Mouse (Mus musculus) testis, adult 2 months (tissue): ENCODE measurements around the gene Tmem8b. TPM values are rescaled to one million over a fixed set of nuclear protein-coding genes. Genes with fewer than 3 reads are reported as not detected.

Source experiments
- H3K27ac ChIP-seq: fragments of 200-500 bp; 2 replicates; pipeline ENCODE4 v1.5.1; 2012; ENCODE audit warnings: low read depth, low read length; ENCODE audit not compliant: control insufficient read depth, insufficient read depth
- H3K27me3 ChIP-seq: fragments of 200-500 bp; 2 replicates; pipeline ENCODE4 v1.6.1; 2012; ENCODE audit warnings: mild to moderate bottlenecking, low read length, moderate library complexity; ENCODE audit not compliant: control insufficient read depth, insufficient read depth
- H3K36me3 ChIP-seq: fragments of 200-500 bp; 2 replicates; pipeline ENCODE4 v1.6.1; 2012; ENCODE audit warnings: mild to moderate bottlenecking, low read length; ENCODE audit not compliant: control insufficient read depth, insufficient read depth
- H3K4me1 ChIP-seq: fragments of 200-500 bp; 2 replicates; pipeline ENCODE4 v1.6.1; 2012; ENCODE audit warnings: low read length; ENCODE audit not compliant: control insufficient read depth, insufficient read depth
- H3K4me3 ChIP-seq: fragments of 200-500 bp; 2 replicates; pipeline ENCODE4 v1.5.1; 2012; ENCODE audit warnings: low read depth, mild to moderate bottlenecking, low read length, moderate library complexity, mixed read lengths; ENCODE audit not compliant: control insufficient read depth
- CTCF ChIP-seq: fragments of 200-500 bp; IDR thresholded peaks from 2 replicates; pipeline ENCODE4 v1.5.1; 2012; ENCODE audit warnings: low read depth, mild to moderate bottlenecking, inconsistent platforms, low read length, moderate library complexity; ENCODE audit not compliant: control insufficient read depth, insufficient read depth, insufficient replicate concordance
- POLR2A ChIP-seq: fragments of 200-500 bp; IDR thresholded peaks from 2 replicates; pipeline ENCODE4 v1.6.1; 2012; ENCODE audit warnings: low read depth, mild to moderate bottlenecking, inconsistent platforms, low read length, moderate library complexity; ENCODE audit not compliant: control insufficient read depth
- polyA plus RNA-seq: library from polyadenylated mRNA; depleted of rRNA; stranded (reverse); fragments of >200 nt; gene quantifications from 2 replicates; pipeline ENCODE4 v1.2.3, GENCODE M21; 2012; rRNA removed

Tmem8b gene
- polyA plus RNA-seq, 1 experiment, result 59.7 TPM

GRCm38 (mm10) chr4:43738989-43739674, 70.4 kb downstream of the Tmem8b start:
- peak overlapping the region; percentile 27; the same call in 1 of the 2 replicates for H3K27ac ChIP-seq
- no peaks in the 10 kb centered on the region for H3K36me3 ChIP-seq
- TF ChIP-seq CTCF, result no peak
- no peak for TF ChIP-seq POLR2A
- no peaks in the 10 kb centered on the region for H3K27me3 ChIP-seq
- H3K4me3 ChIP-seq, result peak overlapping the region; percentile 69
- peaks cover 3% of the 10 kb centered on the region for H3K4me1 ChIP-seq

GRCm38 (mm10) chr4:43741526-43741925, 72.8 kb downstream of the Tmem8b start:
- TF ChIP-seq CTCF (no peak), POLR2A (no peak)
- Histone ChIP-seq H3K4me1 (peaks cover 3% of the 10 kb centered on the region), H3K4me3 (no peak overlapping the region), H3K36me3 (no peaks in the 10 kb centered on the region), H3K27ac (no peak overlapping the region), H3K27me3 (no peaks in the 10 kb centered on the region)

Other genes with a start within 250 kb of the Tmem8b start
- gene Fam166b, start 239.8 kb upstream of the Tmem8b start, polyA plus RNA-seq, result 1.6 and 2.2 TPM in 2 replicates
- gene Tesk1, start 227.0 kb upstream of the Tmem8b start, polyA plus RNA-seq, result 935 and 983 TPM in 2 replicates
- 0.34 and 0.63 TPM in 2 replicates for gene Cd72, start 214.3 kb upstream of the Tmem8b start, polyA plus RNA-seq
- gene Sit1, start 185.2 kb upstream of the Tmem8b start, polyA plus RNA-seq, result not detected in 2 replicates
- gene Ccdc107, start 176.1 kb upstream of the Tmem8b start, polyA plus RNA-seq, result 33.5 and 46.6 TPM in 2 replicates
- 26.6 and 27.3 TPM in 2 replicates for gene Arhgef39, start 169.3 kb upstream of the Tmem8b start, polyA plus RNA-seq
- 0.07 and 0.38 TPM in 2 replicates for gene Car9, start 162.0 kb upstream of the Tmem8b start, polyA plus RNA-seq
- gene Tpm2, start 145.2 kb upstream of the Tmem8b start, polyA plus RNA-seq, result 6.0 and 22.9 TPM in 2 replicates
- gene Creb3, start 106.6 kb upstream of the Tmem8b start, polyA plus RNA-seq, result 27.9 and 35.0 TPM in 2 replicates
- 44.9 and 51.8 TPM in 2 replicates for gene Tln1, start 106.3 kb upstream of the Tmem8b start, polyA plus RNA-seq
- gene Rgp1, start 90.3 kb upstream of the Tmem8b start, polyA plus RNA-seq, result 36.8 and 37.6 TPM in 2 replicates
- gene Gba2, start 90.1 kb upstream of the Tmem8b start, polyA plus RNA-seq, result 61.0 and 65.0 TPM in 2 replicates
- gene Msmp, start 84.5 kb upstream of the Tmem8b start, polyA plus RNA-seq, result 0.83 and 1.1 TPM in 2 replicates
- 2.6 and 4.0 TPM in 2 replicates for gene Npr2, start 37.0 kb upstream of the Tmem8b start, polyA plus RNA-seq
- gene Spag8, start 15.4 kb upstream of the Tmem8b start, polyA plus RNA-seq, result 112 and 124 TPM in 2 replicates
- 11.6 and 14.3 TPM in 2 replicates for gene Hint2, start 12.5 kb upstream of the Tmem8b start, polyA plus RNA-seq
- 182 and 185 TPM in 2 replicates for gene Fam221b, start 174 bp downstream of the Tmem8b start, polyA plus RNA-seq
- not detected in 2 replicates for gene Olfr70, start 31.8 kb downstream of the Tmem8b start, polyA plus RNA-seq
- not detected in 2 replicates for gene Olfr71, start 41.3 kb downstream of the Tmem8b start, polyA plus RNA-seq
- 0.62 and 0.73 TPM in 2 replicates for gene Hrct1, start 58.2 kb downstream of the Tmem8b start, polyA plus RNA-seq
- 3.0 and 4.6 TPM in 2 replicates for gene Spaar, start 61.1 kb downstream of the Tmem8b start, polyA plus RNA-seq
- gene Olfr159, start 102.0 kb downstream of the Tmem8b start, polyA plus RNA-seq, result not detected in 2 replicates
- gene Olfr156, start 154.9 kb downstream of the Tmem8b start, polyA plus RNA-seq, result not detected in 2 replicates
- gene Olfr157, start 171.2 kb downstream of the Tmem8b start, polyA plus RNA-seq, result not detected in 2 replicates
- not detected in 2 replicates for gene Olfr155, start 182.6 kb downstream of the Tmem8b start, polyA plus RNA-seq
- 7.2 and 7.4 TPM in 2 replicates for gene Reck, start 206.6 kb downstream of the Tmem8b start, polyA plus RNA-seq